Mouse (Mus musculus) heart, embryonic 13.5 days (tissue): ENCODE results near the gene Mef2c. TPM values are rescaled to one million over a fixed set of nuclear protein-coding genes. Genes with fewer than 3 reads are reported as not detected.

Experiments
- ATAC-seq: fragments of 200-750 bp; cut with Nextera tagmentation; 2 replicates; pipeline ENCODE4 v1.8.0; 2017; ENCODE audit warnings: moderate TSS enrichment; ENCODE audit not compliant: insufficient number of reproducible peaks, low FRiP score, low TSS enrichment; ENCODE audit errors: extremely low read depth
- H3K27ac ChIP-seq: fragments of 300-500 bp; sonication (generic); replicated peaks from 2 replicates; pipeline ENCODE4 v1.5.1; 2015; ENCODE audit warnings: moderate library complexity, mild to moderate bottlenecking, inconsistent platforms
- H3K27me3 ChIP-seq: fragments of 300-500 bp; sonication (generic); replicated peaks from 2 replicates; pipeline ENCODE4 v1.6.1; 2015; ENCODE audit warnings: mild to moderate bottlenecking, inconsistent platforms
- H3K36me3 ChIP-seq: fragments of 300-500 bp; sonication (generic); 2 replicates; pipeline ENCODE4 v1.6.1; 2015; ENCODE audit warnings: mild to moderate bottlenecking, inconsistent platforms
- H3K4me1 ChIP-seq: fragments of 300-500 bp; sonication (generic); 2 replicates; pipeline ENCODE4 v1.6.1; 2015; ENCODE audit warnings: inconsistent platforms
- H3K4me2 ChIP-seq: fragments of 300-500 bp; sonication (generic); 2 replicates; pipeline ENCODE4 v1.6.1; 2015; ENCODE audit warnings: inconsistent platforms, mild to moderate bottlenecking, moderate library complexity
- H3K4me3 ChIP-seq: fragments of 300-500 bp; sonication (generic); 2 replicates; pipeline ENCODE4 v1.5.1; 2015; ENCODE audit warnings: moderate library complexity, mild to moderate bottlenecking, inconsistent platforms
- H3K9ac ChIP-seq: fragments of 300-500 bp; sonication (generic); 2 replicates; pipeline ENCODE4 v1.6.1; 2015; ENCODE audit warnings: inconsistent platforms, mild to moderate bottlenecking, moderate library complexity
- H3K9me3 ChIP-seq: fragments of 300-500 bp; sonication (generic); 2 replicates; pipeline ENCODE4 v1.6.1; 2016; ENCODE audit warnings: inconsistent platforms
- WGBS: fragments of 180-500 bp; shearing (Covaris S2); methylation state at CpG from one replicate; pipeline ENCODE4 v1.1.7; 2015; ENCODE audit warnings: mixed read lengths; 5-methylcytosine and 5-hydroxymethylcytosine counted together
- polyA plus RNA-seq: library from polyadenylated mRNA; unstranded; fragments of >200 nt; fragmentation: Nextera tagmentation; extraction: Ambion mirVana; gene quantifications from 2 replicates; pipeline ENCODE4 v1.2.1, GENCODE M21; 2015

The Mef2c gene
- polyA plus RNA-seq, 1 experiment from 2014 or later: 86.9 TPM

DNA sequence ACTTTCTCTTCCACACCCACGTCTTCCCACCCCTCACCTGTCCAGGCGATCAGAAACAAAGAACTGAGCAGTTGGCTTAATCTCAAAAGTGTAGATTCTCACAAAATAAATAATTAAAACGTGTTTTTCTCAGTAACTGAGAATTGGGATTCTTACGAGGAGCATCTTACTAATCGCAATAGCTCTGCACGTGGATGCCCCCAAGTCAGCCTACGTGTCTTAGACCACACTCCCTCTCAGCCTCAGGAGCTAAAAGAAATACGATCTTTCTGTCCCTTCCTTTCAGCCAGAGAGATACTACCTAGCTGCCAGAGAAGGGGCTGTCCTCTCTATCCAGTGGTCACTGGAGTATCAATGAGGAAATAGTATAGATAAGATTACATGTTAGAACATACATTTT lies 106.3 kb downstream of the Mef2c start:
- H3K27me3 ChIP-seq: no peaks in the 10 kb centered on the region
- H3K9ac ChIP-seq: no peak overlapping the region
- no peak overlapping the region for H3K4me2 ChIP-seq
- no peaks in the 10 kb centered on the region; the same call in 1 of the 2 replicates for H3K36me3 ChIP-seq
- H3K4me3 ChIP-seq: no peak overlapping the region
- no peak for ATAC-seq
- no peaks in the 10 kb centered on the region for H3K9me3 ChIP-seq
- 81% methylated on average over 8 of the region's 8 CpGs for WGBS
- H3K4me1 ChIP-seq: peaks cover 51% of the 10 kb centered on the region
- H3K27ac ChIP-seq: no peak overlapping the region

- H3K27ac ChIP-seq: no peak overlapping the region
- WGBS: 81% methylated on average over 1 of the region's 1 CpGs
- no peaks in the 10 kb centered on the region for H3K9me3 ChIP-seq
- peaks cover 40% of the 10 kb centered on the region for H3K4me1 ChIP-seq
- H3K4me2 ChIP-seq: no peak overlapping the region
- no peak overlapping the region for H3K9ac ChIP-seq
- no peak for ATAC-seq
- H3K36me3 ChIP-seq: peaks cover 3% of the 10 kb centered on the region; the same call in 1 of the 2 replicates
- H3K4me3 ChIP-seq: no peak overlapping the region
- no peaks in the 10 kb centered on the region for H3K27me3 ChIP-seq
Measured at GRCm38 (mm10) chr13:83612195-83612594, 108.4 kb downstream of the Mef2c start.

DNA sequence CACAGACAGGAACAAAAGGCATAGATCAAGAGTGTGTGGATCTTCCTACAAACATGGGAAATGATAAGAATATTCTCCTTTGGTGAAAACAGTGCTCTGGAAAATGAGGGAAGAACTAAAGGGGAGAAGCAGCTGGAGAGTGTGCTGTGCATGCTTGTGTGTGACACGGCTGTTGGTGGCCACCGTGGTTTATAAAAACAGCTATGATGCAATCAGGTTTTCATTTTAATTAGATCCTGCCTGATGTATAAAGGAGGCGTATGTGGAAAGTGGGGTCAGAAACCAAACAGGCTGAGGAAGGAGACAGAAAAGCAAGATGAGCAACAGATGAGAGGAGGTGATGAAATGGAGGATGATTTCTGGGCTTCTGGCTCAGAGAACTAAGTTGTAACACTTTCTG lies 112.0 kb downstream of the Mef2c start:
- WGBS: 77% methylated on average over 3 of the region's 3 CpGs
- H3K27me3 ChIP-seq: no peaks in the 10 kb centered on the region
- peaks cover 6% of the 10 kb centered on the region for H3K4me1 ChIP-seq
- H3K9me3 ChIP-seq: no peaks in the 10 kb centered on the region
- peaks cover 11% of the 10 kb centered on the region for H3K36me3 ChIP-seq
- H3K4me3 ChIP-seq: no peak overlapping the region
- ATAC-seq: no peak
- H3K27ac ChIP-seq: no peak overlapping the region
- H3K4me2 ChIP-seq: no peak overlapping the region
- no peak overlapping the region for H3K9ac ChIP-seq

- H3K27me3 ChIP-seq: no peaks in the 10 kb centered on the region
- H3K36me3 ChIP-seq: peaks cover 13% of the 10 kb centered on the region
- no peaks in the 10 kb centered on the region for H3K9me3 ChIP-seq
- H3K27ac ChIP-seq: no peak overlapping the region
- H3K4me1 ChIP-seq: peaks cover 12% of the 10 kb centered on the region; the same call in 1 of the 2 replicates
- ATAC-seq: no peak
- 86% methylated on average over 4 of the region's 4 CpGs for WGBS
- no peak overlapping the region for H3K4me2 ChIP-seq
- no peak overlapping the region for H3K9ac ChIP-seq
- no peak overlapping the region for H3K4me3 ChIP-seq
Measured at GRCm38 (mm10) chr13:83624651-83625050, 120.8 kb downstream of the Mef2c start.

- H3K4me2 ChIP-seq: no peak overlapping the region
- H3K4me3 ChIP-seq: no peak overlapping the region
- WGBS: 76% methylated on average over 4 of the region's 4 CpGs
- H3K36me3 ChIP-seq: peaks cover 14% of the 10 kb centered on the region
- H3K9me3 ChIP-seq: no peaks in the 10 kb centered on the region
- H3K27ac ChIP-seq: no peak overlapping the region
- no peaks in the 10 kb centered on the region for H3K27me3 ChIP-seq
- H3K4me1 ChIP-seq: peaks cover 12% of the 10 kb centered on the region; the same call in 1 of the 2 replicates
- H3K9ac ChIP-seq: no peak overlapping the region
- ATAC-seq: no peak
Measured at GRCm38 (mm10) chr13:83627429-83627828, 123.6 kb downstream of the Mef2c start.

DNA sequence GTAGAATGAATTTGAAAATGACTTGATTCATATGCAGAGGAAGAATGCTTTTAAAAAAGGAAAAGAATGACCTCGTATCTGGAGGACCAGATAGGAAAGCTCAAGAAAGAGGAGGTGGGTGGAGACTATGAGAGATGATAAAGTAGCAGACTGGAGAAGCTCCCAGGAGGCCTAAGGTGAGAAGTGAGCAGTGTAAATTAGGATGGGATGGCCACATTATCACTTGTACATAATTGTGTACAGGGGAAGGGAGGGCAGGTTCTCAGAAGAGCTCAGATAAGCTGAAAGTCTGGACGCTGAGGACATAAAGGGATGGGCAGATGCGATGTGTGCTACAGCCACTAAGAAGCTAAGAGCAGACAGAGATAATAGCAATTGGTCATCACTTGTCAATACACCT lies 124.3 kb downstream of the Mef2c start:
- H3K27me3 ChIP-seq: no peaks in the 10 kb centered on the region
- H3K4me1 ChIP-seq: peaks cover 12% of the 10 kb centered on the region; the same call in 1 of the 2 replicates
- no peak overlapping the region for H3K4me2 ChIP-seq
- 44% methylated on average over 3 of the region's 3 CpGs for WGBS
- H3K4me3 ChIP-seq: no peak overlapping the region
- no peak overlapping the region for H3K9ac ChIP-seq
- peaks cover 21% of the 10 kb centered on the region for H3K36me3 ChIP-seq
- no peak overlapping the region for H3K27ac ChIP-seq
- no peaks in the 10 kb centered on the region for H3K9me3 ChIP-seq
- no peak for ATAC-seq

DNA sequence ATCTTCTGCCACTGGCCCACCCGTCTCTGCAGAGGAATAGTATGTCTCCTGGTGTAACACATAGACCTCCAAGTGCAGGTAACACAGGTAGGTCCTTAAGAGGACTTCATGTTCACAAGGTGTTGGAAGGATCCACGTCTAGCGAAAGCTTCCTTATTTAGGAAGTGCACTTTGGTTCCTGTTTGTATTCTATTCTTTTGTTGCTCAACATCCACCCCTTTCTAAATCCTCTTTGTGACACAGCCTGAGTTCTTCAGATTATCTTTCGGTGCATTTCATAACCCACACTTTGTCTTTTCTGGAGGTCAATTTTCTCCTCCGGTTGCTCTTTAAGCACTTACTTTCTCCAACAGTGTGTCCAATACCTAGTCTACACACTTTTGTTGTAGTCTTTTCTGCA lies 129.3 kb downstream of the Mef2c start:
- H3K4me3 ChIP-seq: no peak overlapping the region
- no peak overlapping the region for H3K9ac ChIP-seq
- no peaks in the 10 kb centered on the region for H3K27me3 ChIP-seq
- peaks cover 32% of the 10 kb centered on the region for H3K36me3 ChIP-seq
- peaks cover 2% of the 10 kb centered on the region; the same call in 1 of the 2 replicates for H3K4me1 ChIP-seq
- H3K27ac ChIP-seq: no peak overlapping the region
- H3K4me2 ChIP-seq: no peak overlapping the region
- WGBS: 83% methylated on average over 5 of the region's 5 CpGs
- no peaks in the 10 kb centered on the region for H3K9me3 ChIP-seq
- no peak for ATAC-seq

DNA sequence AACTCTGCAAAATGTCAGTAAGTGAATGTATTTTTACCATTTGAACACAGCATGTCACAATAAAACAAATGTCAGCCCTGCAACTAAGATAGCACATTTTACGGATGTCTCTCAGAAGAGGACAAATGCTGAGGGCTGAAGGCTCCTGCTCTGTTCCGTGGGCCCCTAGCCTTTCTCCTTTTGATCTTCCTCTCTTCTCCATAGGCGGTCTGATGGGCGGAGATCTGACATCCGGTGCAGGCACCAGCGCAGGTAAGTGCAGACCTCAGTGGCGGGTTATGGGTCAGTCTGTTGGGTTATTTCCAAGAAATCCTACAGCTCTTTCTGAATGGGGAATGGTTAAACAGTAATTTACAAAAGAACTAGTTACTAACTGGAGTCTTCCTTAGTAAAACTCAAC lies 131.4 kb downstream of the Mef2c start:
- H3K4me2 ChIP-seq: no peak overlapping the region
- H3K9me3 ChIP-seq: no peaks in the 10 kb centered on the region
- no peak overlapping the region for H3K27ac ChIP-seq
- no peak overlapping the region for H3K4me3 ChIP-seq
- H3K4me1 ChIP-seq: no peaks in the 10 kb centered on the region
- no peaks in the 10 kb centered on the region for H3K27me3 ChIP-seq
- peaks cover 44% of the 10 kb centered on the region for H3K36me3 ChIP-seq
- ATAC-seq: no peak
- no peak overlapping the region for H3K9ac ChIP-seq
- 71% methylated on average over 7 of the region's 7 CpGs for WGBS

DNA sequence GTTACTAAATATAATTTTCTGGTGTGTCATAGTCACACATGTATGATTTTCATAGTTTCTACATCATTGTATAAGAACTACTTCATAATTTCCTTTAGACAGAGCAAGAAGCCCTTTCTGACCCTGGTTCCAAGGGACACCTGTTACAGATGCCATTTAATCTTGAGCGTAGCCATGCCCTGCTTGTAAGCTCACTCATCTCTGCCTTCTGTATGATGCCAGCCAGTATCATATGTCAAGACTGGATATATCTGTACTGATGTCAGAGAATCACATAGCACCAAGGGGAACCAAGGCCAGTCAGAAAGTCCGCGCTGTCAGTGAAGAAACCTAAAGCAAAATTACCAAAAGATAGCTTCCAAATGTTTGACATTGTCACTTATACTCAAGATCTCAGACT lies 133.8 kb downstream of the Mef2c start:
- no peak overlapping the region for H3K9ac ChIP-seq
- no peak overlapping the region for H3K27ac ChIP-seq
- H3K4me3 ChIP-seq: no peak overlapping the region
- H3K4me1 ChIP-seq: no peaks in the 10 kb centered on the region
- peaks cover 48% of the 10 kb centered on the region for H3K36me3 ChIP-seq
- H3K9me3 ChIP-seq: no peaks in the 10 kb centered on the region
- 88% methylated on average over 3 of the region's 3 CpGs for WGBS
- H3K27me3 ChIP-seq: no peaks in the 10 kb centered on the region
- no peak for ATAC-seq
- H3K4me2 ChIP-seq: no peak overlapping the region

- no peaks in the 10 kb centered on the region for H3K27me3 ChIP-seq
- ATAC-seq: no peak
- no peak overlapping the region for H3K9ac ChIP-seq
- no peak overlapping the region for H3K27ac ChIP-seq
- H3K4me3 ChIP-seq: no peak overlapping the region
- H3K36me3 ChIP-seq: peaks cover 40% of the 10 kb centered on the region
- WGBS: 91% methylated on average over 3 of the region's 3 CpGs
- H3K4me1 ChIP-seq: no peaks in the 10 kb centered on the region
- H3K4me2 ChIP-seq: no peak overlapping the region
- H3K9me3 ChIP-seq: no peaks in the 10 kb centered on the region
Measured at GRCm38 (mm10) chr13:83638735-83639134, 134.9 kb downstream of the Mef2c start.

- Histone ChIP-seq H3K36me3 (peaks cover 19% of the 10 kb centered on the region), H3K4me3 (no peak overlapping the region), H3K27ac (no peak overlapping the region), H3K9me3 (no peaks in the 10 kb centered on the region), H3K9ac (no peak overlapping the region), H3K27me3 (no peaks in the 10 kb centered on the region), H3K4me2 (no peak overlapping the region), H3K4me1 (0 out of 2 replicates have a peak, but pooled peaks cover 10% of the 10 kb centered on the region)
- no peak for ATAC-seq
- 90% methylated on average over 3 of the region's 3 CpGs for WGBS
Measured at GRCm38 (mm10) chr13:83649051-83649450, 145.2 kb downstream of the Mef2c start.

GRCm38 (mm10) chr13:83649795-83650476 lies 146.1 kb downstream of the Mef2c start:
- no peak overlapping the region for H3K9ac ChIP-seq
- no peaks in the 10 kb centered on the region for H3K9me3 ChIP-seq
- H3K36me3 ChIP-seq: peaks cover 17% of the 10 kb centered on the region
- no peak for ATAC-seq
- no peaks in the 10 kb centered on the region for H3K27me3 ChIP-seq
- no peak overlapping the region for H3K4me3 ChIP-seq
- H3K27ac ChIP-seq: no peak overlapping the region
- WGBS: 70% methylated on average over 12 of the region's 12 CpGs
- 0 out of 2 replicates have a peak, but pooled peaks cover 10% of the 10 kb centered on the region for H3K4me1 ChIP-seq
- no peak overlapping the region for H3K4me2 ChIP-seq
